Mouse (Mus musculus) gastrocnemius, postnatal 10 days (tissue): ENCODE measurements around the gene Prss34. TPM values are rescaled to one million over a fixed set of nuclear protein-coding genes. Genes with fewer than 3 reads are reported as not detected.

Experiments
- DNase-seq: peaks from one replicate; pipeline ENCODE4 v3.0.0; 2021; ENCODE audit warnings: mixed read lengths
- total RNA-seq, 2 experiments: library from RNA; stranded (reverse); gene quantifications; 2 replicates each; pipeline ENCODE4 v1.2.3; 2021

Gene Prss34
- total RNA-seq, 2 experiments from 2014 or later, result 5.0 to 5.2 TPM

DNA sequence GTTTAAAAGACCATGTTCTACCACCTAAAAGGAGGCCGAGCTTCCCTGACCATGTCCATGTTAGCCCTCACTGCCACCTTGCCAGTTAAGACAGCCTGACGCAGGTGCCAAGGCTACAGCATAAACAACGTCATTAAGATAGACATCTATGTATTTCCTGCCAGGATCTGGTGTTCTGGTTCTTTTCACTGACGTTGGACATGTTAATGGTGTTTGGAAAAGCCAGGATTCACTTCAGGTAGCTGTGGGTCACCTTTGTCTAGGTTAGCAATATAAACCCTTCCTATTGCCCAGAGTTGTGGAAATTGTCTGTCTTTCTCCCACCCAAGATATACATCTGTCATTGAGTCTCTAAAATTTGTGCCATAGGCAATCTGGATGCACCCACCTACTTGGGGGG lies 10.2 kb downstream of the Prss34 start, which contains the start of gene Prss28:
Gene Prss28 (plus strand): TSS at position 301 of the 400 bp plus-strand sequence.
- no peak for DNase-seq

DNA sequence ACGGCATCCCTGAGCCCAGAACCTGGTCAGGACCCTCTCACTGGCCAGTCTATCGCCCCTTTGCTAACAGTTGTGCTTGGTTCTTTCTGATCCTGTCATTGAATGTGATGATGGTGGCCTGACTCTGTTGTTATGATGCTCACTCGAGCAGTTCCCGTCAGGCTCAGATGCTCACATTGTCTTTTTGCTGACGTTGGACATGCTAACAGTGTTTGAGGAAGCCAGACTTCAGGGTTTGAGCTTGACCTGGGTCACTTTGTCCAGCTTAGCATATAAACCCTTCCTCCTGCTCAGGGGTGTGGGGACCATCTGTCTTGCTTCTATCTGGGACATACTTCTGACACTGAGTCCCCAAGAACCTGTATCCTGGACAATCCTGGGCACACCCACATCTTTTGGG lies 20.2 kb downstream of the Prss34 start, which contains the start of gene Prss29:
Gene Prss29 (plus strand): TSS at position 301 of the 400 bp plus-strand sequence.
- DNase-seq, result no peak

GRCm38 (mm10) chr17:25320819-25321218 lies 22.6 kb downstream of the Prss34 start:
- DNase-seq, result no peak

DNA sequence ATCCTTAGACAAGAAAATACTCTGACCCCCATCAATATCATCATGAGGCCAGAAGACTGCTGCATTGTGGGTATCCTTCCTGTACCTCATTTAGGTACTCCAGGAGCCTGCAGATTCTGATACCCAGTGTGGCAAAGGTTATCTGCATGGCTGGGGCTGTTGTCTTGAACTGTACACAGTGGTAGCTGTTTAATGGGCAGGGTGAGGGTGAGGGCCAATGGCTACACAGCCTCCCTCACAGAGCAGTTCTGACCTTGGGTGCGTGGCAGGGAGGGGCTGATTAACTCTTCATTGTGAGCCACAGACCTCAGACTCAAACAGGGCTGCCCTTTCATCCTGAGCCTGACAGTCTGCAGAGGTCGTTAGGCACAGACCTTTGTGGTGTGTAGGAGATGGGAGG lies 24.7 kb downstream of the Prss34 start:
- no peak for DNase-seq

- DNase-seq, result no peak
These were observed 34.1 kb downstream of the Prss34 start for GRCm38 (mm10) chr17:25332321-25332720.

DNA sequence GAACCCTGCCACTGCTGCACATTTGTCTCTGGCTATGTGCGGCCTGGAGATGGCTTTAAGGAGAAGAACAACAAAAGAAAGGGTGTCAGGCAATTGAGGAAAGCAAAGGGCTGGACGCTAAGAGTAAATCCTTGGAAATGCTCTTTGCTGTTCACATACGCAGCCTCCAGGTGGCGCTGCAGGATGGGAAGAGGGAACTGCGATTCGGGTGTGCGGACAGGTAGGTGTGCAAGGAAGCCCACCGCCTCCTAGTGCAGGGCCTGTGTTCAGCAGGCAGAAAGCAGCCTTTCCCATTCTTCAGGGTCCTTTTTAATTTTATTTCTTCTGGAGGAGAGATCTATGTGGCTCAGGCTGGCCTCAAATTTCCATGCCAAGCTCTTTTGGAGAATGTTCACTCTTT lies 35.7 kb downstream of the Prss34 start:
- DNase-seq, result peak; percentile 67

GRCm38 (mm10) chr17:25338218-25338617 lies 40.0 kb downstream of the Prss34 start:
- DNase-seq, result no peak

GRCm38 (mm10) chr17:25340003-25340402 lies 41.8 kb downstream of the Prss34 start:
- DNase-seq, result no peak

DNA sequence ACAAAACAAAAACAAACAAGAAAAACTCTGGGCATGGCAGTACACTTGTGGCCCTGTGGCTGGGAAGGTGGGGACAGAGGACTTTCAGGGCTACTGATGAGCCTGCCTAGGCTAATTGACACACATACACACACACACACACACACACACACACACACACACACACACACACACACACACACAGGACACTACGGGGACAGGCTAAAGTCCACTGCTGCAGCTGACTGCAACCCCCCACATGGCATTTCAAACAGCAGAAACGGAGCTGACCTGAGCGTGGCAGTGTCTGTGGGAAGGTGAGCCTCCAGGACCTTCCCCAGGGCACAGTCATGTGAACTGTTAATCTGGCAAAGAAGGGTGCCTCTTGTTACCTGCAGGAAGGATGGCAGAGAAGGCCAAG lies 43.3 kb downstream of the Prss34 start:
- DNase-seq, result no peak

GRCm38 (mm10) chr17:25345462-25345861 lies 47.3 kb downstream of the Prss34 start, which contains the start of gene Tpsab1:
TSS of gene Tpsab1 (minus strand) at chr17:25345562.
- no peak for DNase-seq

Other genes starting within 250 kb of the Prss34 start
- gene Tmem204, start 214.8 kb upstream of the Prss34 start, total RNA-seq, result 10 to 100 TPM; 16.0 to 16.5 TPM
- gene Telo2, start 182.4 kb upstream of the Prss34 start, total RNA-seq, result 10 to 100 TPM; 13.0 to 16.1 TPM
- 1 to 10 TPM; 7.3 to 8.7 TPM for gene Ptx4, start 177.6 kb upstream of the Prss34 start, total RNA-seq
- gene Clcn7, start 165.0 kb upstream of the Prss34 start, total RNA-seq, result 10 to 100 TPM; 14.0 to 20.0 TPM
- gene Ccdc154, start 135.9 kb upstream of the Prss34 start, total RNA-seq, result under 1 TPM; 0.09 TPM
- gene Gm38655, start 122.9 kb upstream of the Prss34 start, total RNA-seq, result not detected
- 10 to 100 TPM; 12.3 to 12.4 TPM for gene BC003965, start 113.8 kb upstream of the Prss34 start, total RNA-seq
- gene Unkl, start 110.0 kb upstream of the Prss34 start, total RNA-seq, result 1 to 10 TPM; 6.8 to 8.0 TPM
- gene Gnptg, start 58.3 kb upstream of the Prss34 start, total RNA-seq, result 10 to 100 TPM; 13.1 to 13.5 TPM
- 10 to 100 TPM; 21.0 to 21.3 TPM for gene Tsr3, start 58.2 kb upstream of the Prss34 start, total RNA-seq
- under 1 TPM; 0.26 to 0.59 TPM for gene Baiap3, start 42.0 kb upstream of the Prss34 start, total RNA-seq
- gene Ube2i, start 23.8 kb upstream of the Prss34 start, total RNA-seq, result 100 to 1,000 TPM; 113 to 136 TPM
- not detected for gene Prss28, start 10.3 kb downstream of the Prss34 start, total RNA-seq
- not detected for gene Prss29, start 20.3 kb downstream of the Prss34 start, total RNA-seq
- gene Tpsab1, start 47.2 kb downstream of the Prss34 start, total RNA-seq, result 1 to 10 TPM; 7.2 to 8.4 TPM
- 10 to 100 TPM; 21.3 to 26.2 TPM for gene Tpsb2, start 67.9 kb downstream of the Prss34 start, total RNA-seq
- not detected for gene Tpsg1, start 70.9 kb downstream of the Prss34 start, total RNA-seq
- 1 to 10 TPM; 3.2 to 7.0 TPM for gene Cacna1h, start 135.4 kb downstream of the Prss34 start, total RNA-seq
- not detected for gene Tekt4, start 156.2 kb downstream of the Prss34 start, total RNA-seq
- not detected for gene Sstr5, start 198.9 kb downstream of the Prss34 start, total RNA-seq